Mouse (Mus musculus) cortical plate, adult 2 months (tissue): ENCODE data around the gene Sorbs1.

ENCODE experiments used
- CTCF ChIP-seq: fragments of 200-500 bp; IDR thresholded peaks from 2 replicates; pipeline ENCODE4 v1.5.1; 2011; ENCODE audit warnings: mild to moderate bottlenecking, control low read depth, low read length; ENCODE audit not compliant: insufficient read depth; ENCODE audit errors: extremely low read depth
- POLR2A ChIP-seq: fragments of 200-500 bp; IDR thresholded peaks from 2 replicates; pipeline ENCODE4 v1.6.1; 2011; ENCODE audit warnings: mild to moderate bottlenecking, low read length, control low read depth; ENCODE audit not compliant: insufficient read depth; ENCODE audit errors: extremely low read depth

- TF ChIP-seq POLR2A (no peak), CTCF (no peak)
These were observed 17.5 kb downstream of the Sorbs1 start for GRCm38 (mm10) chr19:40496071-40496470.
